Mouse (Mus musculus) cerebellum, postnatal 4 days (tissue): Measurements from ENCODE around the gene Gm14325.
"Not testable (repeated sequence)": the region's sequence is repeated elsewhere in the genome, so short reads cannot be mapped to it uniquely, and the experiment has no call there.

ENCODE experiments used
- DNase-seq, 2 experiments: peaks; one replicate each; pipeline ENCODE4 v3.0.0; 2022; ENCODE audit warnings: low spot score in 2 of 2, mixed read lengths in 1 of 2

Gene Gm14325

DNA sequence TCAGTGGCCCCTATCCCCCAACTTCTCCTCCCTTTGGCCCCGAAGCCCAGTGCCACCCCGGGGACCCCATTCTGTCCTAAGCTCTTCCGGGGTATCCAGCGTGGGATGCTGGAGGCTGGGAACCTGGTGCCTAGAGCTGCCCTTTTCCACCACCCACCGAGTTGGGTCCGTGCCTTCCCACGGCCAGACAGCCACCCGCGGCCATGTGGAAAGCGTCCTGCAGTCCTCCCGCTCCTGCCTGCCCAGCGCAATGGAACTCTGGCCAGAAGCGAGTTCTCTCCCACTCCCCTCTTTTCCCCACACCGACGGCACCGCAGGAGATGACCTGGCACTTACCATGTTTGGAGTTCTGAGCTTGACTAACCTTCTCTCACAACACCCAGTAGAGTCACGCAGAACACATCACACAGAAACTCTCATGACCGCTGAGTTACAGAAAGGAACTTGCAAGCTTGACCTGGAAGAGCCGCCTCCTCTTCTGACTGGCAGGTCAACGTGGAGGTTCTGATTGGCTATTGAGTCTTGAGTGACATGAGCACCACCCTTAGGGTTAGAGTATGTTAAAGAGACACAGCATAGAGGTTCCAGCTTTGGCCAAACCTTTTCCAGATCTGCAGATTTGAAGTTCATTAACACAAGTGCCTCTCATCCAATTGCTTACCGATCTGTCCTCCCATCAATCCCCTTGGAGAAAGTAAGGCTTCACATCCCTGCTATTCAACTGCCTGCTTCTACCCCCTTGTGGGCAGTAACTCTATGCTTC, at the start of gene Gm14325:
Gm14325 (minus strand) TSS at position 436 of the 763 bp plus-strand sequence.
- DNase-seq: peak; percentile 58 to 61

DNA sequence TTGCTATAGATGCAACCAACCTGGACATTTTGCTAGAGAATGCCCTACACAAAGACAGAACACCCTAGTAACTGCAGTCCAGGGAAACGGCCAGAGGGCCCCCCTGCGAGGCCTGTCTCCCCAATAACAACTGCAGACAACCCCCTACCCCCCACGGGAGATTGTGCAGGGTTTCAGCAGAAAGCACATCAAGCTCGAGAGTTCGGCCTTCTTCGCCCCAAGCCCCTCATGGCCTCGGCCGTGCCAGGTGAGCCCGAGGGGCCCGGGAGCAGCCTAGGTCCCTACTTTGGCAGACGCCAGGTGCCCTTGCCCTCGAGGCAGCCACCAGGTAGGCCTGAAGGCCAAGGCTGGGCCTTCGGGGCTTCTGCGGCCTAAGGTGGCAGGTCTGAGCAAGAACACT, 47.6 kb upstream of the Gm14325 start:
- not testable (repeated sequence) for DNase-seq

DNA sequence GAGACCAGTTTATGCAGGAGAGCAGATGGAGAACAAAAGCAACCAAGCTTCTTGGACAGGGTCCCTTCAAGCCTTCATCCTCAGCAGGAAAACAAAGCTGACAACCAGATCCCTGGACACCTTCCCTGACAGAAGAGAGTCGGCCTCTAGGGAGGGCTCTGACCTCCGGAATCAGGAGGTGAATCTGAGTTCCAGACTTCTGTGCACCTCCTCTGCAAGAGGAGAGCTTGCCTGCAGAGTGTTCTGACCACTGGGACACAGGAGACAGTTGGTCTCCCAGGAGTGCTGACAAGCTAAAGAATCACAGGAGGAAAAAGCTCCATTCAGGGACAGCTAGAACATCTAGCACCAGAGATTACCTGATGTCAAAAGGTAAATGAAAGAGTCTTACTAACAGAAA, 22.1 kb upstream of the Gm14325 start:
- DNase-seq: not testable (repeated sequence)

DNA sequence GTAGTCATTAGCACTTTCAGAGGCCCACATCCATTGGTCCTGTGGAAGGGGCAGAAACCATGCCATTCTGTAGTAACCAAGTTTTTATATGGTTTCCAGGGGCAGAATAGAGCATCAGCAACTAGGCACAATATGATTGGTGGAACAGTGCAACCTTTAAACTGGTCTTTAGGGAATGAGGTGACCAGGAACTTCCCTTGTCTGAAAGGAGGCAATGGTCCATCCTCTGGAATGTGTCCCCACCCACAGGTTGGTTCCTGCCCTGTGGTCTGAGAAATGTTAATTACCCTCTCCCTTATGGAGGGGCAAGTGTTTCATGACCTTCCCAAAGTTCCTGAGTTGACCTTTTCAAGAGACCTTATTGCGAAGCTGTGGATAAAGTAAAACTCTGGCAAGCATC, 3.5 kb upstream of the Gm14325 start:
- not testable (repeated sequence) for DNase-seq

DNA sequence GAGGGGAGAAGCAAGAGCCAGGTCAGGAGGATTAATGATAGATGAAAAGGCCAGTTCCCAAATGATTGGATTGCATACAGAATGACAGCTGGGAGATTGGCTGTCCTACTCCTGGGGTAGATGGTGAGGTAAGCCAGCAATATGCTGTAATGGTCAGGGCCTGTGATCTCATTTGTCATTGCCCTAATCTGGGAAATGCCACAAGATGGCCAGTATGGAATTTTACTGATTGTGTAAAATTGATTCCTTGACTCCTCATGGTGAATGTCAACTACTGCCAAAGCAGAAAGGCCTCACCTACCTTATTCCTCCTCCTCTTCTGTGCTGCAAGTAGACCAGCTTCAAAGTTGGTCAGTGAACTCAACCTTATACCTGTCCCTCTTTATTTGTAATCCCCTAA, 3.4 kb downstream of the Gm14325 start:
- not testable (repeated sequence) for DNase-seq

DNA sequence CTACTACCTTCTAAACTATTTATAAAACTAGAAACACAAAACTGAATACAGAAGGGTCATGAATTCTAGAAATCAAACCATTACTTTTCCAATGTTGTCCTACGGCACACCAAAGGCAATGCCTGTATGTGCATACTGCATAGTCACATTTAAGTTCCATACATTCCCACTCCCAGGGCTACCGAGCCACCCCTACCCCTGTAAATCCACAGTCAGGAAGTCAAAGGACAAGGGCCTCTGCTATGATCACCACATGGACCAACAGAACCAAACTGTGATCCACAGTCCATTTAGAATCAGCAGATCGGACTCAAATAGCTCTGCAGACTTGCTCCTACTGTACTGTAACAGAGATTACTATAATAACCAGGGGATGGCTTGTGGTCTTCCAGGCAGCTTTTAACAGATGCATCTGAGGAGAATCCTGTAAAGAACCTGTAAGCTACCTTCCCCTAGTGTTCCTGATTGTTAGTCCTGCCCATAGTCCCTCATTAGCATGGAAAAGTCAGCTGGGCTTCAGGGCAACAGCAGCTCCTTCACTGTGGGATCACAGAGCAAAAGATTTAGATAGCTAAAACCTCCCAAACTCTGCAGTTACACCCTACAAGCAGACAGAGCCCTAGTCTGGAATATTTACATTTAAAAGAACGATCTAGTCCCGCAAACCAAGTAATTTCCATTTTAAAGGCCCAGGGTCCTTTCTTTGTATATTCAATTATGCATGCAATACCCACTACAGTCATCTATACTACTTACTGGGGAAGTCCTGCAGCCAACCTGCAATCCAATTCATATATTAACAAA, 4.2 kb downstream of the Gm14325 start:
- not testable (repeated sequence) for DNase-seq

DNA sequence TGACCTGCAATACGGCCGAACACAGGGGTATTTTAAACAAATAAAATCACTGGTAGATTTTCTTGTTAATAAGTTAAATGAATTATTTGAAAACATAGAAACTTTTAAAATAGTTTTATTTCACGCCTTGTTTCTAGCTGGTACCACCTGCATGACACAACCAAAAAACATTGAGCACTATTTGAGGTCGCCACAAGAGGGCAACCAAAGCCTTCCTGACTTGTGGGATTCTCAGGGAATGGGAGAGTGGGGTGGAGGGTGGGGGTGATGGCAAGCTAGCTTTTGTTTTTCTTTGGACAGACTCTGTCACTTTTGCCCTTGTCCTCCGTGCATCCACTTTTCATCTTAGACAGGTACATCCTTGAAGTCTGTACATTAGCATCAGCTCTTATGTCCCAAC, 18.2 kb downstream of the Gm14325 start:
- DNase-seq: not testable (repeated sequence)

DNA sequence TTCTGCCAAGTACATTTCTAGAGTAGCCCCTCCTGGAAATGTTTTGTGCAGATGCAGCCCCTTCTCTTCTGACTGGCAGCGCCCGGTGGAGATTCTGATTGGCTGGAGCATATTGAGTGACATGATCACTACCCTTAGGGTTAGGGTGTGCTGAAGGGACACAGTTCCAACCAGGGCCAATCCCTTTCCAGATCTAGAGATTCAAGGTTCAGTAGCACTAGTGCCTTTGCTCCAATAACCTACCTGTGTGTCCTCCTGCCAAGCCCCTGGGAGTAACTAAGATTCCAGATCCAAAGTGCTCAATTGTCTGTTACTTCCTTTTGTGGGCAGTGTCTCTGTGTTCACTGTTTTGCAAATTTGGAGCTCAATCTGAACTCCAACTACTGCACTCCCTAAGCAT, 34.0 kb downstream of the Gm14325 start:
- DNase-seq: not testable (repeated sequence)

DNA sequence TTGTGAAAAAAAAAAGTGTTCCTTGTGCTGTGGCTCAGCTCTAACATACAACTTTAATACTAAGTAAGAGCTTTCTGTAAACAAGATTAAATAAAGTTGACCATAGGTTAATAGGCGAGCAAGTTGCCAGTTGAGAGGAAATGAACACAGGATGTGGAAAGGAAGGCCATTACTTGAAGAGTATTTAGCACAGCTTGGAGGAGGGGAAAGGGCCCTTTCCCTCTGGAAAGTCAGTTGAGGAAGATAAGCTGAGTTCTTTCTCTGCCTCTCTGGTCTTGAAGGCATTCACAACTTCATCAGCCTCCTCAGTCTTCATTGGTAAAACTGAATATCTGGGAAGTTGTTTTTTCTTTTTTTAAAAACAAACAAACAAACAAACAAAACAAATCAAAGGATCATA, 52.8 kb downstream of the Gm14325 start:
- DNase-seq: not testable (repeated sequence)
